Mouse (Mus musculus) liver, embryonic 14.5 days (tissue): ENCODE measurements around the gene Slc25a25.

Experiments used
- CTCF ChIP-seq: IDR thresholded peaks from 2 replicates; pipeline ENCODE4 v1.5.1; 2016; ENCODE audit warnings: antibody characterized with exemption, low read depth, control low read depth
- EP300 ChIP-seq: IDR thresholded peaks from 2 replicates; pipeline ENCODE4 v1.6.1; 2016; ENCODE audit warnings: antibody characterized with exemption, low read depth

DNA sequence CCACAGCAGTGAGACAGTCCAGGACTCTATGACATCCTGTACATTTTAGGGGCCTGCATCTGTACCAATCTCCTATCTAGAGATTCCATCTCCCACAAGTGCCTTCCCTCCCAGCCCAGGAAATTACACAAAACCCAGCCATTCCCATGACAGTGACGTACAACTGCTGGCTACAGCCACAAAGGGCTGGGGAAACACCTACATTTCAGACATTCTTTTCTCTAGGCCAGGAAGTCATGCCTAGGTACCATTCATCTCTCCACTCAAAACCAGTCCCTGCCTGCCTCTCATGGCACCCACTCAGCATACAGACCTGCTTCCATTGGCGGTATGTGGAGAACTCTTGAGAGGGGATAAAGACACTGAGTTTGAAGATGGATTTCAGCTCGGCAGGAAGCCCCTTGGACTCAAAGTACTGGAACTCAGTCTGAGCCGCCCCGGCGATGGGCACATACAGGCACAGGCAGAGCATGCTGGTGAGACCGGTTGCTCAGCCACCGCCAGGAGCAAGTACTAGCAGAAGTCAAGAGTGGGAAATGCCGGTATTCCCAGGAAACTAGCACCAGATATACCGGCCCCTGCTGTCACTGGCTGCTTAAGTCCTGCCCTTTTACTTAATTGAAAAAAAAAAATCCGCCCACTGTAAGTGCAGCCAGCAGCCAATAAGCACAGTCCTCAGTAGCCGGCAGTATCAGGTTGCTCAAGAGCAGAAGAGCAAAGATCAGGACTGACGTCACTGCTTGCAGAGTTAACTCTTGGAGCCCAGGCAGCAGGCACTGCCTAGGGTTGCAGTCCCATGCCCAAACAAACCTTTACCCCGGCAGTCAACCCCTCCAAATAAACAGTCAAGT is 27.5 kb downstream of the Slc25a25 start:
- no peak for TF ChIP-seq CTCF
- peak; percentile 9; the same call in 1 of the 2 replicates for TF ChIP-seq EP300
